Comparison of ENCODE assay signal across 16 mouse cellular contexts in genomic region chr4:132749258-132749982, GRCm38 (mm10).
"Had no signal": no experiment of that assay in that cellular context is flagged by ENCODE, and none has a peak within 500 bp of the region (broad histone marks: within the 10 kb centered on the region; RNA-seq: fewer than 3 reads in every experiment).

No protein-coding gene starts in this region.

- H3K4me1 ChIP-seq: midbrain, embryonic 12.5 days; neural tube, embryonic 13.5 days had no signal

- H3K9me3 ChIP-seq: kidney, embryonic 15.5 days; liver, embryonic 15.5 days; midbrain, embryonic 12.5 days; midbrain, embryonic 15.5 days; neural tube, embryonic 13.5 days had no signal

- H3K27ac ChIP-seq: kidney, embryonic 15.5 days; left cerebral cortex, adult 2 months; liver, embryonic 15.5 days; midbrain, embryonic 12.5 days; midbrain, embryonic 15.5 days; neural tube, embryonic 13.5 days had no signal

- H3K4me2 ChIP-seq: kidney, embryonic 15.5 days; liver, embryonic 11.5 days; liver, embryonic 15.5 days; midbrain, embryonic 12.5 days; midbrain, embryonic 15.5 days; neural tube, embryonic 13.5 days had no signal

- H3K27me3 ChIP-seq: kidney, embryonic 15.5 days; liver, embryonic 15.5 days; midbrain, embryonic 12.5 days; midbrain, embryonic 15.5 days; neural tube, embryonic 13.5 days had no signal

- H3K4me3 ChIP-seq: kidney, embryonic 15.5 days; left cerebral cortex, adult 2 months; liver, embryonic 15.5 days; midbrain, embryonic 12.5 days; midbrain, embryonic 15.5 days; neural tube, embryonic 13.5 days had no signal

- H3K36me3 ChIP-seq: kidney, embryonic 15.5 days; liver, embryonic 15.5 days; midbrain, embryonic 12.5 days; midbrain, embryonic 15.5 days; neural tube, embryonic 13.5 days had no signal

- H3K9ac ChIP-seq: kidney, embryonic 15.5 days; liver, embryonic 15.5 days; midbrain, embryonic 12.5 days; midbrain, embryonic 15.5 days; neural tube, embryonic 13.5 days had no signal

- ATAC-seq: midbrain, embryonic 15.5 days had no signal

- DNase-seq: kidney, adult 8-10 months; kidney, postnatal 10 days; kidney, postnatal 4 days; layer of hippocampus, postnatal 36 days; lung, adult 2 months; lung, postnatal 14 days; thymus, adult 2 months; thymus, postnatal 14 days; thymus, postnatal 4 days had no signal
